Mouse (Mus musculus) monocyte, adult 5-6 weeks (primary cell): ENCODE results near the gene Asic2. TPM values are rescaled to one million over a fixed set of nuclear protein-coding genes. Genes with fewer than 3 reads are reported as not detected.

ENCODE experiments used
- ATAC-seq: fragments of 153-309, 156-312 bp; replicated peaks from 2 replicates; pipeline ENCODE4 v1.8.0; 2017; ENCODE audit warnings: mild to moderate bottlenecking; ENCODE audit not compliant: low TSS enrichment, insufficient number of reproducible peaks, severe bottlenecking, poor library complexity, low FRiP score
- total RNA-seq: library from RNA; stranded (forward); fragments of 200-1000, 200-491, 200-594 nt; gene quantifications from 3 replicates; pipeline ENCODE4 v1.2.3, GENCODE M21; 2017

Gene Asic2
- total RNA-seq, 1 experiment from 2014 or later: not detected

DNA sequence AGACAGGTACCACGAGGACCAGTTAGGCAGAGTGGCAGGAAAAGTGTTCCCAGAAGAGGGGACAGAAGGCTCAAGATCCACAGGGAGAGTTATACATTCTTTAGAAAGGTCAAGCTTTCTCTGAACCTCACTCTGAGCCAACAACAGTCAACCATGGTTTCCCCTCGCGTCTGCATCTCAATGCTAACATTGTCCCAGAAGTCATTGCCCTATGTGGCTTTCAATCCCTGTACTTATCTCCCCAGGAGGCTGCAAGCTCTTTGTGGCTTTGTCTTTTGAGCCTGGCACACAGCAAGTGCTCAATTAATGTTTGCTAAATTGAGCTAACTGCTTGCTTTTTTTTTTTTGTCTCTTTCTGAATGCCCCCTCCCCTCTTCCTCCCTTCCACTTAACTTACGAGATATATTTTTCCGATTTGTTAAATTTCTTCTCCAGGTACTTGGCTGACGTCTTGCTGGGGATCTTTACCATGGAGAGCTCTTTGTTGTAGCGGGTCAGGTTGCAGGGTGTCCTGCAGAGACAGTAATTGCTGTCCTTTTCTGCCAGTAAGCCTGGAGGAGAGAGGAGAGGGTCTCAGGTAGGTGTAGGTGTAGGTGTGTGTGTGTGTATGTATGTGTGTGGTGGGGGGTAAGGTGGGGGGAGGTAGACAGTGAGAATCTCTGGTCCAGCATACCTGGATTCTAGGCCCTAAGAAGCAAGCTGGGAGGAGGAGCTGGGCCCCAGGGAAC is 1078.8 kb downstream of the Asic2 start:
- no peak for ATAC-seq

DNA sequence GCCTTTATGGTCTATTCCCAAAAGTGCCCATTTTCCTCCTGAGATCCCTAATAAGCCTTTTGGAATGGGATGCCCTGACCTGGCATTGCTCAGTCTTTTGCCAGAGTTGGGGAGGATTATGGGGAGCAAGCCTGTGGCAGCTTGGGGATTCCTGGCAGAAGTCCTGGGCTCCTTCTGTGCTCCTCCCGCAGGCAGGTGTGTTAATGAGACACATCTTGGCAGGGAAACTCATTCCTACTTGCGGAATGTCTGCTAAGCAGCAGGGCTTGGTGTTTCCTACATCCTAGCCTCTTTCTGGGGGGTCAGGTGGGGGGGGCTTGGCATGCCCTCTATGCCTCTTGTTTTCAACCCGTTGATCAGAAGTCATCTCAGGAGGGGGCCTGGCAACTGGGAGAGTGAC is 1081.2 kb downstream of the Asic2 start:
- ATAC-seq: no peak

DNA sequence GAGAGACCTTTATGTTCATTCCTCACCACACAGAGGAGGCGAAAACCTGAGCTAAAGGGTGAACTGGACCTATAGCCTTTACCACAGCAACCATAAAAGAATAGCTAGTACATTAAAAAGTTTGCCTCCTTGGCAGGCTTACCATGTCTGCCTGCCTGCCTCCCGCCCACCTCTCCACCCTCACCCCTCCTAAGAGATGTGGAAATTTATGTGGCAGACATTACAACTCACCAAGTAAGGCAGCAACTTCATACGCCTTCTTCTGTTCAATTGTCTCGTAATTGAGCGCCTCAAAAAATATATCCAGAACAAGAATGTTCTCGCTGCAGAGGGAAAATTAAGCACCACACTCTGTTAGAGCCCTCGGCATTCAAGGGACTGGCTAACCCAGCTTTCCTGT is 1081.9 kb downstream of the Asic2 start:
- ATAC-seq: no peak

DNA sequence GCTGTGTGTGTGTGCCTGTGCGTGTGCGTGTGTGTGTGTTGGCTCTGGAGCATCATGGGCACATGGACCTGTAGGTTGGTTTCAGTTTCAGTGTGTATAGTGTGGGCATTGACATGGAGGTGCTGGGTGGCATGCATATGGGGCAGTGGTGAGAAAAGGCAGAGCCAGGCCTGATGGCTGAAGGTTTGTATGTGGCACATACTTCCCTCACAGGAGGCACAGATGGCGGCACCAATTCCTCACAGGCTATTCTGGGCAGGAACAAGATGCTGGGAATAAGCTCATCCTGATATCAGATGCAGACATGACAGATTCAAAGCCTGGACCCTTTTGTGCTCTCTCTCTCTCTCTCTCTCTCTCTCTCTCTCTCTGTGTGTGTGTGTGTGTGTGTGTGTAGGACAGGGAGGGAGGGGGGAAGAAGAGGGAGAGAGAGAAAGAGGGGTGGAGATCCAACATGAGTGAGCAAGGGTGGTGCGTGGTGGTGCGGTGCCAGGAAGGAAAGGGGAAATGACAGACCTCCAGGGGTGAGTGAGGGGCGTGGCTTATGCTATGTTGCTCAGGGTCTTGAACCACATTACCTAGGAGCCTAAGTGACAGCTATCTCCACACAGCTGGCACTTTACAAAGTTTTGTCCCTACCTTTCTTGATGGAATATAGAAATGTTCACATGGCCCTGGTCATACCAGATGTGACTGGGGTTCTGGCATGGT is 1083.6 kb downstream of the Asic2 start:
- ATAC-seq: no peak

GRCm38 (mm10) chr11:80882229-80882810 is 1085.9 kb downstream of the Asic2 start:
- ATAC-seq: no peak

DNA sequence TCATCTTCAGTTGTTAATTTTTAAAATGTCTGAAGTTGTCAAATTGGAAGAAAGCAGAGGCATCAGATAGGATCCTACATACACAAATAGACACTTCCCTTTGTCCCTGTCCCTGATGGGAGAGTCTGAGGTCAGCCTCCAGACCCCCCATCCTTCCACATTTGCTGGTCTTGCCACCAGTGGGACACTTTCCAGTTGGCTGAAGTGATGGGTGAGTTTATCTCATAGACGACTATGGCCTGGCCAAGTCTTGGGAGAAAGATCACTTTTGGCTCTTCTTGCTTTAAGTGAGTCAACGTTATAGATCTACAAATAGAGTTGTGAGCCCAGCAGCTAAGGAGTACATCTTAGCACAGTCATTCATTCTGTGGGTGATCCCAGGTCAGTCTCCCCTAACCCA is 1090.2 kb downstream of the Asic2 start:
- no peak for ATAC-seq

DNA sequence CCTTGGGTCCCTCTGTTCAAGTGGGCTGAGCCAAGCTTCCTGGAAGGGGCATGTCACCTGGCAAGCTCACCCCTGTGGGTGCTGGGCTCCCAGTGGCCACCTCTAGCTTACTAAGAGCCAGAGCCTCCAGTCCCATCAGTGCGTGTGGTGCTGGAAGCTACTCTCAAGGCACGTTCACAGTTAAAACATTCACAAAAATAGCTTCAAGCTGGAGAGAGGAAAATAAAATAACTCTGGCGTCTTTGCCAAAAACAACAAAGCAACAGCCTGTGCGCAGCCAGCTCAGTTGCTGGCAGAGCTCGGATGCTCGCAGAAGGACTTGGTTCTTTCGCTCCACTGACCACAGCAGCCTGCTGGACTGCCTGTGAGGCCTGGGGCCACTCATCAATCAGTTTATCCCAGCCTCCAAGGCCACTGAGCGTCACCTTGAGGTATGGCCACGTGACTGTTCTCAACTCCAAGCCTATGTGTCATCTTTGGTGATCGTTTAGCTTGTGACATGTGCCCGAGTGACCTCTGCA is 1091.1 kb downstream of the Asic2 start:
- no peak for ATAC-seq

GRCm38 (mm10) chr11:80872509-80873474 is 1095.5 kb downstream of the Asic2 start:
- 0 out of 2 replicates have a peak, but pooled peaks have one; percentile 50 for ATAC-seq

- no peak for ATAC-seq
These were observed 1100.2 kb downstream of the Asic2 start for GRCm38 (mm10) chr11:80868039-80868438.

- ATAC-seq: no peak
These were observed 1105.3 kb downstream of the Asic2 start for GRCm38 (mm10) chr11:80862941-80863340.

DNA sequence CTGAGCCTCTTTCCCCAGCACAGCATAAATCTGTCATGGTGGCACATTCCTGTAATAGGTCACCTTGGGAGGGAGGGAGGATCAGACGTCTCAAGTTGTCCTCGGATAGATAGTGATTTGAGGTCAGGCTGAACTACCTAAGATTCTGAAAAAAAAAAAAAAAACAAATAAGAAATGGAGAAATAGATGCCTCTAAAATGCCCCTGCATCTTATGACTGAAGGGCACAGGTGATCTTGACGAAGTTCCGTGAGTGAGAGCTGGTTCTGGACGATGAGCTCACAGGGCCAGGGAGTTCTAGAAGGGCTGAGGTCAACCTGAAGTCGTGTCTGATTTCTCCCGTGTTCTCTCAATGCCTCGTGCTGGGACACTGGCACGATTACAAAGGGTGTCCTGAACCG is 1110.2 kb downstream of the Asic2 start, which contains the start of gene Spaca3:
TSS of gene Spaca3 (plus strand) at position 301 of the 400 bp plus-strand sequence.
- ATAC-seq: no peak

DNA sequence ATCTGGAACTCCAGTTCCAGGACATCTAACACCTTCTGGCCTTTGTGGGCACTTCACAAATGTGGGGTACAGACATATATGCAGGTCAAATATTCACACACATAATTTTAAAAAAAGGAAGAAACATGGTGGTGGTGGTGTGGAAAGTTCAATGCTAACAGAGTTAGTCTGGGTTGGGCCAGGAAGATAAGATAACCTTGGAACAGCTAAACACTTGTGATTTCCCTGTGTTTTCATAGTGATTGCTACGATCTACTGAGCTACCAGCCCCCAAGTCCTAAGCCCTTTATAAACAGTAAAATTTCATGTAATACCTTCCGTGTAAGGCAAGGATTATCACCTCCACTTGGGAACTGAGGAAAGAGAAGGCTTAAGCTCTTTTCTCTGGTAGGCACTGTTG is 1111.4 kb downstream of the Asic2 start:
- no peak for ATAC-seq

GRCm38 (mm10) chr11:80854908-80855307 is 1113.3 kb downstream of the Asic2 start:
- ATAC-seq: no peak

DNA sequence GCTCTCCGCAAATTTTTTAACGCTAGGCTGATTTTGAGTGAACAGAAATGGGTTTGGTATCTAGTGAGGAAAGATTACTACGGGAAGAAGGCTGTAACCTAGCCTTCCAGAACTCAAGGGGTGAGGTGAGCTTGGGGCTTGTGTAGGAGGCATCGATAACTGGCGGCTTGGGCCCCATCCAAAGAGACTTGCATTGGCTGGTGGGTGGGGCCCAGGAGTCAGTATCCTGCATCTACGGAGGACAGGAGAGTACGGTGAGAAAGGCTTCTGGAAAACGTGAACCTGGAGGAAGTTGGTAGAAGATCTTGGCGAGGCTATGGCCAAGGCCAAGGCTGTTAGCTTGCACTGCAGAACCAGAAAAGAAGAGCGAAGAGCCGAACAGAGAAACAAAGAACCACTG is 1113.8 kb downstream of the Asic2 start:
- no peak for ATAC-seq

GRCm38 (mm10) chr11:80853014-80853413 is 1115.2 kb downstream of the Asic2 start:
- no peak for ATAC-seq

GRCm38 (mm10) chr11:80851859-80852258 is 1116.4 kb downstream of the Asic2 start:
- no peak for ATAC-seq

DNA sequence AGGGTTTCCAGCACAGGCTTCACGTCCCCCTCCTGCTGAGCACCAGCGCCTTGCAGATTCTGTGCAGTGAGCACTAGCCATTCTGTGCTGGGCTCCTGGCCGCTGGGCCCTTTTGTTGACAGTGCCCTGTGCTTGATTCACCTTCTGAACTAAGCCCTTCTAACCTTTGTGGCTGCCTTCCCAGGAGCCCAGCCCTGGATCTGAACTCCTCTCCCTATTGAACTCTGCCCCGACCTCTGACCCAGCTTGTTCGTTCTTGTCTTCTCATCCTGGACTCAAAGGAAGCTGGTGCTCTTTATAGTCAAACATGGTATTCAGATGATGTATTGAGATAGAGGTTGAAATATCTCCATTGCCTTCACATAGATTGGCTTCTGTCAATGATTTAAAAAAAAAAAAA is 1120.1 kb downstream of the Asic2 start:
- no peak for ATAC-seq

DNA sequence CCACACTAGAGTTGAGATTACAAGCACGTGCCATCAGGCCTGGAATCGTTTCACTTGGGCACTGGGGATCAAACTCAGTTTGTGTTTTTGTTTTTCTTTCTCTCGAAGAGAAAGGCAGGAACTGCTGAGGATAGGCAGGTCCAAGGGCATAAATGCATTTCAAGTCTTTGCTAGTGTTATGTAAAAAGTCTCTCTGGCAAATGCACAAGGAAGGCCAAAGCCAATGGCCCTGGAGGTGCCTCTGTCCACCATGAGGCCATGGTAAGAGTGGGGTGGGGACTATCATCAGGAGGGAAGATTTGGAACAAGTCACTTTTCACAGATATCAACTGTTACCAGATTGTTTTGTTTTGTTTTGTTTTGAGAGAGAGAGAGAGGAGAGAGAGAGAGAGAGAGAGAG is 1122.1 kb downstream of the Asic2 start:
- no peak for ATAC-seq

GRCm38 (mm10) chr11:80845486-80845885 is 1122.8 kb downstream of the Asic2 start:
- ATAC-seq: no peak
